Mouse (Mus musculus) heart, embryonic 15.5 days (tissue): Measurements from ENCODE around the gene Lsm2. TPM values are rescaled to one million over a fixed set of nuclear protein-coding genes. Genes with fewer than 3 reads are reported as not detected.
A peak's percentile ranks its signal among the peaks of the same experiment; 100 is the strongest.
"Not testable (repeated sequence)": the region's sequence is repeated elsewhere in the genome, so short reads cannot be mapped to it uniquely, and the experiment has no call there.

Source experiments
- ATAC-seq: fragments of 200-750 bp; cut with Nextera tagmentation; replicated peaks from 2 replicates; pipeline ENCODE4 v1.8.0; 2017; ENCODE audit warnings: low read depth, moderate TSS enrichment; ENCODE audit not compliant: insufficient number of reproducible peaks, insufficient read depth, low FRiP score
- H3K27ac ChIP-seq: fragments of 300-500 bp; sonication (generic); 2 replicates; pipeline ENCODE4 v1.5.1; 2015; ENCODE audit warnings: mild to moderate bottlenecking, inconsistent platforms
- H3K27me3 ChIP-seq: fragments of 300-500 bp; sonication (generic); 2 replicates; pipeline ENCODE4 v1.6.1; 2015; ENCODE audit warnings: inconsistent platforms
- H3K36me3 ChIP-seq: fragments of 300-500 bp; sonication (generic); 2 replicates; pipeline ENCODE4 v1.6.1; 2015; ENCODE audit warnings: mild to moderate bottlenecking, inconsistent platforms
- H3K4me1 ChIP-seq: fragments of 300-500 bp; sonication (generic); replicated peaks from 2 replicates; pipeline ENCODE4 v1.6.1; 2015; ENCODE audit warnings: inconsistent platforms
- H3K4me2 ChIP-seq: fragments of 300-500 bp; sonication (generic); 2 replicates; pipeline ENCODE4 v1.6.1; 2015; ENCODE audit warnings: inconsistent platforms, mild to moderate bottlenecking, moderate library complexity
- H3K4me3 ChIP-seq: fragments of 300-500 bp; sonication (generic); 2 replicates; pipeline ENCODE4 v1.5.1; 2015; ENCODE audit warnings: mild to moderate bottlenecking, inconsistent platforms
- H3K9ac ChIP-seq: fragments of 300-500 bp; sonication (generic); 2 replicates; pipeline ENCODE4 v1.6.1; 2015; ENCODE audit warnings: mild to moderate bottlenecking, inconsistent platforms
- H3K9me3 ChIP-seq: fragments of 300-500 bp; sonication (generic); replicated peaks from 2 replicates; pipeline ENCODE4 v1.6.1; 2016; ENCODE audit warnings: inconsistent platforms
- WGBS: fragments of 180-500 bp; shearing (Covaris S2); methylation state at CpG from one replicate; pipeline ENCODE4 v1.1.7; 2015; ENCODE audit warnings: mixed read lengths; 5-methylcytosine and 5-hydroxymethylcytosine counted together
- polyA plus RNA-seq: library from polyadenylated mRNA; unstranded; fragments of >200 nt; fragmentation: Nextera tagmentation; extraction: Ambion mirVana; gene quantifications from 2 replicates; pipeline ENCODE4 v1.2.1, GENCODE M21; 2015

Lsm2 gene
- polyA plus RNA-seq, 1 experiment from 2014 or later, result 116 TPM

DNA sequence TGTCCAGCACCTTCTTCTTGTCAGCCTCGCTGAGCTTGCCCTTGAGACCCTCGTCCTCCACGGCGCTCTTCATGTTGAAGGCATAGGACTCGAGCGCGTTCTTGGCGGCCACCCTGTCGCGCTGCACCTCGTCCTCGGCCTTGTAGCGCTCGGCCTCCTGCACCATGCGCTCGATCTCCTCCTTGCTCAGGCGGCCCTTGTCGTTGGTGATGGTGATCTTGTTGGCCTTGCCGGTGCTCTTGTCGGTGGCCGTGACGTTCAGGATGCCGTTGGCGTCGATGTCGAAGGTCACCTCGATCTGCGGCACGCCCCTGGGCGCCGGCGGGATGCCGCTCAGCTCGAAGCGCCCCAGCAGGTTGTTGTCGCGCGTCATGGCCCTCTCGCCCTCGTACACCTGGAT is 24.4 kb upstream of the Lsm2 start:
- H3K27me3 ChIP-seq, ATAC-seq, H3K36me3 ChIP-seq, H3K9me3 ChIP-seq, H3K27ac ChIP-seq, H3K4me3 ChIP-seq, H3K4me2 ChIP-seq, H3K9ac ChIP-seq, H3K4me1 ChIP-seq: not testable (repeated sequence)
- WGBS, result 17% methylated on average over 38 of the region's 40 CpGs

GRCm38 (mm10) chr17:34957966-34958365 is 23.7 kb upstream of the Lsm2 start:
- not testable (repeated sequence) for H3K9ac ChIP-seq, ATAC-seq, H3K4me3 ChIP-seq, H3K9me3 ChIP-seq, H3K4me2 ChIP-seq, H3K27ac ChIP-seq, H3K36me3 ChIP-seq, H3K4me1 ChIP-seq, H3K27me3 ChIP-seq
- 22% methylated on average over 28 of the region's 40 CpGs for WGBS

GRCm38 (mm10) chr17:34958734-34959129 is 22.9 kb upstream of the Lsm2 start:
- not testable (repeated sequence) for H3K9me3 ChIP-seq, H3K36me3 ChIP-seq, H3K4me1 ChIP-seq, H3K9ac ChIP-seq, H3K27ac ChIP-seq, H3K27me3 ChIP-seq
- WGBS, result under 1% methylated on average over 15 of the region's 47 CpGs
- ATAC-seq, result peak; percentile 7; the same call in 1 of the 2 replicates
- peak overlapping the region; percentile 67 for H3K4me3 ChIP-seq
- peak overlapping the region; percentile 79 for H3K4me2 ChIP-seq

GRCm38 (mm10) chr17:34959130-34959778 is 22.4 kb upstream of the Lsm2 start, which contains the start of gene Hspa1b:
TSS of gene Hspa1b (minus strand) at chr17:34959238.
- not testable (repeated sequence) for H3K36me3 ChIP-seq, H3K27me3 ChIP-seq, H3K4me1 ChIP-seq, H3K9me3 ChIP-seq
- peak within 1 kb of the TSS; percentile 79 for H3K4me2 ChIP-seq
- H3K9ac ChIP-seq, result peak within 1 kb of the TSS; percentile 76
- H3K27ac ChIP-seq, result peak within 1 kb of the TSS; percentile 98
- peak within 1 kb of the TSS; percentile 67 for H3K4me3 ChIP-seq
- under 1% methylated on average over 30 of the region's 32 CpGs for WGBS
- peak; percentile 90 for ATAC-seq

DNA sequence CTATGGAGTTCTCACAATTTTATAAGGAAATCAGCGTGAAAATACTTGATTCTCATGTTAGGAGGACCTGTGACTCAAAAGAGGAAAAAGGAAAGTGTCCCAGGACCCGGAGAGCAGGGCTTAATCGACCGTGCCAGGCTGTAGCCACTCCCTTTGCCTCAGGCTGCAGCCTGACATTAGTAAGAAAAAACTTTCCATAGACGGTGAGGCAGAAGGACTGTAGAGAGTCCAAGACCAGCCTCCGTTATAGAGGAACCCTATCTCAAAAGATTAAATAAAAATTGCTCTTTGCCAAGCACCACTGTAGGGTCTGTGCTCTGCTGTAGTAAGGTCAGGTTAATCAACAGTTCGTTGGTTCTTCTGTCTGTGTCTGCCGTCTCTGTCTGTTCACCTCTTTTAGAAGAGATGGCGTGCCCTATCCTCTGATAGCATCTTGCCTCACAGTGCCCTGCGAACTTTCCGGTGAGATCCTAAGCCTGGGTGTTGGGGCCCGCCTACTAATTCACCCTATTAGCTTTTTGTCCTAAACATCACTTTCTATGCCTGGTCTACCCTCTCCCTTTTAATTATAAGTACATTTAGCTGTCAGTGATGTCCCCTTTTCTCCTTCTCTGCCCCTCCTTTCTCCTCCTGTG is 21.7 kb upstream of the Lsm2 start:
- 0 out of 2 replicates have a peak, but pooled peaks cover 7% of the 10 kb centered on the region for H3K4me1 ChIP-seq
- 9% methylated on average over 12 of the region's 12 CpGs for WGBS
- peak overlapping the region; percentile 98 for H3K27ac ChIP-seq
- H3K9ac ChIP-seq, result peak overlapping the region; percentile 76
- H3K4me2 ChIP-seq, result peak overlapping the region; percentile 79
- ATAC-seq, result no peak
- H3K36me3 ChIP-seq, result no peaks in the 10 kb centered on the region
- H3K4me3 ChIP-seq, result peak overlapping the region; percentile 67
- no peaks in the 10 kb centered on the region for H3K9me3 ChIP-seq
- H3K27me3 ChIP-seq, result peaks cover 5% of the 10 kb centered on the region

DNA sequence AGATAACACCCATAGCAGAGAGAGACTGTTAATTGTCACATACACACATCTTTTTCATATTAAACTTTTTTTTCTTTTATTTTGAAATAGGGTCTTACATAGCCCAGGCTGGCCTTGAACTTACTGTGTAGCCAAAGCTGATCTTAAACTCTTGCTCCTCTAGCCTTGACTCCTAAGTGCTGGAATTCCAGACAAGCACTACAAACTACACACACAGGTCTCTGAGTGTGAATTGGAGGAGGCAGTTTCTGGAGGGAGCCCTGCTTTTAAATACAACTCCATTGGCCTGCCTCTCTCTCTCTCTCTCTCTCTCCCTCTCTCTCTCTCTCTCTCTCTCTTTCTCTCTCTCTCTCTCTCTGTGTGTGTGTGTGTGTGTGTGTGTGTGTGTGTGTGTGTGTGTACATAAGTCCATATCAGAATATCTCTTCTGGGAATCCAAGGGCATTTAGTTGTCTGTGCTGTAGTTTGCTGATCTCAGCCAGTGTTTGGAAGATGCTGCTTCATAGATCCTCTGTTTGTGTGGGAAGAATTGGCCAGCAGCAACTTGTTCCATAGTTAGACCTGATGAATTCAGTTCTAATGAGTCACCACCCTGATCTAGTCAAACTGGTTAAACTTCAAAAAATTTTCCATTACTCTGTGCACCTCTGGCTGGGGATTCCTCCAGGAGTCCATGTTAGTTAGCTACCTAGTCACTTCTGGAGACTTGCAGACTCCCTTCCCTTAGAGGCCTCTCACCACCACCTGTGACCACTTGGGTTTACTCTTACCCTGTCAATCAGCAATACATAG is 20.8 kb upstream of the Lsm2 start:
- 0 out of 2 replicates have a peak, but pooled peaks cover 7% of the 10 kb centered on the region for H3K4me1 ChIP-seq
- no peaks in the 10 kb centered on the region for H3K36me3 ChIP-seq
- no peaks in the 10 kb centered on the region for H3K9me3 ChIP-seq
- H3K27ac ChIP-seq, result 0 out of 2 replicates have a peak overlapping the region, but pooled peaks have one; percentile 30
- no peak overlapping the region for H3K4me3 ChIP-seq
- no peak for ATAC-seq
- no peak overlapping the region for H3K9ac ChIP-seq
- peaks cover 5% of the 10 kb centered on the region for H3K27me3 ChIP-seq
- no peak overlapping the region for H3K4me2 ChIP-seq

DNA sequence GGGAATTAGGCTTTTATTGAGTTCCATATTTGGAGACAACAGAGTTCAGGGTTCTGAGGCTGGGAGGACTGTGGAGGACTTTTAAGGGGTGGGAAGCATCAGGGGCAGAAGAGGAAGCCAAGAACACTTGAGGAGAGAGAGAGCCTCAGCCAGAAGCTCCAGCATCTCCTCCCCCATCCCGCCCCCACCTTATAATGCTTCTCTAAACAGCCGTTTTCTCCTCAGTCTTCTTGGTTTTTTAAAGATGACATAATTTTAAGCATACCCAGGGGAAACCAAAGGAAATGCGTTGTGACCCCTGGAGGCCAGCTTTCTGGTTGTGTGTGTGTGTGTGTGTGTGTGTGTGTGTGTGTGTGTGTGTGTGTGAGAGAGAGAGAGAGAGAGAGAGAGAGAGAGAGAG is 19.5 kb upstream of the Lsm2 start:
- no peak overlapping the region for H3K4me2 ChIP-seq
- H3K36me3 ChIP-seq, result no peaks in the 10 kb centered on the region
- H3K27me3 ChIP-seq, result no peaks in the 10 kb centered on the region
- ATAC-seq, result no peak
- no peak overlapping the region for H3K4me3 ChIP-seq
- no peak overlapping the region for H3K9ac ChIP-seq
- H3K4me1 ChIP-seq, result 0 out of 2 replicates have a peak, but pooled peaks cover 7% of the 10 kb centered on the region
- 39% methylated on average over 3 of the region's 3 CpGs for WGBS
- no peak overlapping the region for H3K27ac ChIP-seq
- no peaks in the 10 kb centered on the region for H3K9me3 ChIP-seq

DNA sequence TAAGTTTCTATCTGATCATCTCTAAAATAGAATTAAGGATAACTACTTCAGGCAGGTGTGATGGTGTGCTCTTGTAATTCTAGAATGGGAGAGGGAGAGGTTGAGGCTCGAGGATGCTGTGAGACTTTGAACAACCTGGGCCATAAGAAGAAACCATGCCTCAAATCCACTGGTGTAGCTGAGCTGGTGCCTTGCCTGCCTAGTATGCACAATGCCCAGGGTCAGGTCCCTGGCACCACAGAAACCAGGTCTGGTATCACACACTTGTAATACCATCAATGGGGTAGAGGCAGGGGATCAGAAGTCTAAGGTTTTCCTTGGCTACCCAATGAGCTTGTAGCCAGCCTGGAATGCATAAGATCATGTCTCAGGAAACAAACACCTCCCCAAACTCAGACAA is 18.8 kb upstream of the Lsm2 start:
- WGBS, result 63% methylated on average over 1 of the region's 1 CpGs
- 0 out of 2 replicates have a peak, but pooled peaks cover 7% of the 10 kb centered on the region for H3K4me1 ChIP-seq
- H3K9ac ChIP-seq, result no peak overlapping the region
- ATAC-seq, result no peak
- no peak overlapping the region for H3K4me2 ChIP-seq
- no peak overlapping the region for H3K27ac ChIP-seq
- peaks cover 2% of the 10 kb centered on the region for H3K27me3 ChIP-seq
- no peaks in the 10 kb centered on the region for H3K9me3 ChIP-seq
- H3K4me3 ChIP-seq, result no peak overlapping the region
- no peaks in the 10 kb centered on the region for H3K36me3 ChIP-seq

DNA sequence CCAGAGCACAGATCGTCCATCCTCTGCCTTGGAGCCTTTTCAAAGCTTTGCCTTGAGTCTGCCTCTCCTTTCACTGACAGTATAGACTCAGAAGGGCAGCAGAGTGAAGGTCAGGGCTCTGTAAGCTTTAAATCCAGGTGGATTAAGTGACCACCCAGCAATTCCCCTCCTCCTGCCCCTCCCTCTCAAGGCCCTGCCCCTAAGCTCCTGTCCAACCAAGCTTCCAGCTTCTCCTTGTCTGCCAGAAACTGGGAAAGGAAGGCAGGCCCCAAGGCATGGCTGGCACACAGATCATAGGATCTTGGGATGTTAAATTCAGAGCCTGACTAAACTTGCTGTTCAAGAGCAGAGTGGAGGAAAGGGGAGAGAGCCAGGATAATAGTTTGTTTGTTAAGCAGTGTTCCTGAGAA is 17.0 kb upstream of the Lsm2 start:
- Histone ChIP-seq H3K27ac (no peak overlapping the region), H3K4me2 (no peak overlapping the region), H3K36me3 (no peaks in the 10 kb centered on the region), H3K9me3 (no peaks in the 10 kb centered on the region), H3K4me1 (0 out of 2 replicates have a peak, but pooled peaks cover 7% of the 10 kb centered on the region), H3K27me3 (peaks cover 20% of the 10 kb centered on the region), H3K9ac (no peak overlapping the region), H3K4me3 (no peak overlapping the region)
- no peak for ATAC-seq
- 21% methylated on average over 1 of the region's 1 CpGs for WGBS

- no peaks in the 10 kb centered on the region for H3K9me3 ChIP-seq
- no peaks in the 10 kb centered on the region for H3K4me1 ChIP-seq
- ATAC-seq, result no peak
- no peak overlapping the region for H3K9ac ChIP-seq
- H3K4me2 ChIP-seq, result no peak overlapping the region
- no peaks in the 10 kb centered on the region for H3K36me3 ChIP-seq
- H3K27me3 ChIP-seq, result peaks cover 23% of the 10 kb centered on the region
- WGBS, result 50% methylated on average over 5 of the region's 5 CpGs
- no peak overlapping the region for H3K27ac ChIP-seq
- no peak overlapping the region for H3K4me3 ChIP-seq
Observed at GRCm38 (mm10) chr17:34965627-34966026, 16.0 kb upstream of the Lsm2 start.

DNA sequence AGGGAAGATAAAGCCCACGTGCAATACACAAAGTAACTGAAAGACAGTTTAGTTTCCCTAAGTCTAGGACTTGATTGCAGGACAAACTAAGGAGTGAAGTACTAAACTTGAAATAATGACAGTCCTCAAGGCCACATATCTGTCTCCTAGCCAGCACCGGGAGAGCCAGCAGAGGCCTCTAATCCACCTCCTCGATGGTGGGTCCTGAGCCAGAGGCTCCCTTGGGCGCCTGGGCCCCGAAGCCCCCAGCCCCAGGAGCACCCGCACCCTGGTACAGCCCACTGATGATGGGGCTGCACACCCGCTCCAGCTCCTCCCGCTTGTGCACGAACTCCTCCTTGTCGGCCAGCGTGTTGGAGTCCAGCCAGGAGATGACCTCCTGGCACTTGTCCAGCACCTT is 11.8 kb upstream of the Lsm2 start, which contains the start of gene Gm20481:
Gene Gm20481 (plus strand): TSS at position 91 of the 400 bp plus-strand sequence.
- H3K27me3 ChIP-seq, result peaks cover 23% of the 10 kb centered on the region
- H3K36me3 ChIP-seq, H3K9ac ChIP-seq, ATAC-seq, H3K4me3 ChIP-seq, H3K9me3 ChIP-seq, H3K4me2 ChIP-seq, H3K4me1 ChIP-seq, H3K27ac ChIP-seq: not testable (repeated sequence)
- 52% methylated on average over 7 of the region's 11 CpGs for WGBS
